ENCODE assay signal across 10 mouse cellular contexts in the genomic region with DNA sequence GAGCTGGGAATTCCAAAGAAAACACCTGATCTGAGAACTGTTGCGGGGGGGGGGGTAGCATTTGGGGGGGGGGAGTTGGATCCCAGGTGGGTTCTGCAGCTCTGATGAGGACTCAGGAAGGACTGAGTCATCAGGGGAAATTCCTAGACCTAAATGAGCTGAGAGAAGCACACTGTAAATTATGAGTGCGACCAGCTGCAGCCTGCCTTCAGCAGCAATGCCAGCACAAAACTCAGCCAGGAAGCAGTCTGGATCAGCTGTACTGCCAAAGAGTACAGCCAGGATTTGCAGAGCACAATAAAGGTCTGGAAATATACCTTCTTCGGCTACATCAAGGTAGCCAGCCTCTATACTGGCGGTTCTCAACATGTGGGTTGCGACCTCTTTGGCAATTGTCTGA.
DNase-seq lines count a peak whose midpoint lies in the region; ATAC-seq and TF ChIP-seq lines count a peak whose summit lies in the region.
"Had no signal": no experiment of that assay in that cellular context is flagged by ENCODE, and none has a peak within 500 bp of the region (broad histone marks: within the 10 kb centered on the region; RNA-seq: fewer than 3 reads in every experiment).

No protein-coding gene starts in this region.

- no peak for DNase-seq in heart, embryonic 10.5 days (ENCODE audit: low spot score)
- DNase-seq in heart, adult 9 months (ENCODE audit: low spot score in 2 of 2) = no peak
- no peak for DNase-seq in stomach, postnatal 0 days (ENCODE audit: low spot score)
- no peak for DNase-seq in hindbrain, postnatal 0 days (ENCODE audit: low spot score)
- no peak for DNase-seq in natural killer cell, adult 2 months (ENCODE audit: low spot score in 2 of 2)
- no peak for DNase-seq in MN1 (ENCODE audit: low spot score)

- peaks cover 14% of the 10 kb centered on the region for H3K4me1 ChIP-seq in heart, embryonic 10.5 days
- H3K4me1 ChIP-seq in stomach, embryonic 15.5 days = no peaks in the 10 kb centered on the region
- no peaks in the 10 kb centered on the region for H3K4me1 ChIP-seq in stomach, postnatal 0 days (replicated peaks; ENCODE audit: control insufficient read depth, insufficient read depth)
- H3K4me1 ChIP-seq in limb, embryonic 12.5 days (replicated peaks) = peaks cover 25% of the 10 kb centered on the region
- H3K4me1 ChIP-seq in hindbrain, postnatal 0 days (ENCODE audit: insufficient read depth, low read length) = no peaks in the 10 kb centered on the region
- H3K4me1 ChIP-seq: intestine, embryonic 15.5 days; neural tube, embryonic 13.5 days had no signal

- 77% methylated on average over 5 of the region's 5 CpGs for WGBS in heart, embryonic 10.5 days
- WGBS in stomach, embryonic 15.5 days = 69% methylated on average over 5 of the region's 5 CpGs
- 55% methylated on average over 5 of the region's 5 CpGs for WGBS in stomach, postnatal 0 days
- WGBS in limb, embryonic 12.5 days = 52% methylated on average over 5 of the region's 5 CpGs
- WGBS in hindbrain, postnatal 0 days = 86% methylated on average over 5 of the region's 5 CpGs

- H3K9ac ChIP-seq in stomach, embryonic 15.5 days = no peak overlapping the region
- H3K9ac ChIP-seq in stomach, postnatal 0 days (ENCODE audit: low read length) = no peak overlapping the region
- no peak overlapping the region for H3K9ac ChIP-seq in limb, embryonic 12.5 days (replicated peaks)
- no peak overlapping the region for H3K9ac ChIP-seq in hindbrain, postnatal 0 days (replicated peaks; ENCODE audit: low read length)
- H3K9ac ChIP-seq: intestine, embryonic 15.5 days; neural tube, embryonic 13.5 days had no signal

- H3K4me3 ChIP-seq in heart, embryonic 10.5 days = no peak overlapping the region
- H3K4me3 ChIP-seq in stomach, embryonic 15.5 days (replicated peaks) = no peak overlapping the region
- H3K4me3 ChIP-seq in stomach, postnatal 0 days (ENCODE audit: low read depth, low read length) = no peak overlapping the region
- no peak overlapping the region for H3K4me3 ChIP-seq in limb, embryonic 12.5 days (replicated peaks)
- no peak overlapping the region for H3K4me3 ChIP-seq in hindbrain, postnatal 0 days (ENCODE audit: low read length)
- H3K4me3 ChIP-seq: intestine, embryonic 15.5 days; neural tube, embryonic 13.5 days had no signal

- TF ChIP-seq EP300 in stomach, postnatal 0 days (optimal IDR thresholded peaks at IDR 0.05) = no peak

- H3K27me3 ChIP-seq in heart, embryonic 10.5 days (ENCODE audit: insufficient read depth, poor library complexity, severe bottlenecking) = no peaks in the 10 kb centered on the region
- no peaks in the 10 kb centered on the region for H3K27me3 ChIP-seq in stomach, embryonic 15.5 days (replicated peaks)
- no peaks in the 10 kb centered on the region for H3K27me3 ChIP-seq in stomach, postnatal 0 days (ENCODE audit: control insufficient read depth, insufficient read depth, low read length)
- no peaks in the 10 kb centered on the region for H3K27me3 ChIP-seq in limb, embryonic 12.5 days
- H3K27me3 ChIP-seq in hindbrain, postnatal 0 days (ENCODE audit: insufficient read depth, low read length) = no peaks in the 10 kb centered on the region
- H3K27me3 ChIP-seq: intestine, embryonic 15.5 days; neural tube, embryonic 13.5 days had no signal

- no peaks in the 10 kb centered on the region for H3K36me3 ChIP-seq in heart, embryonic 10.5 days
- H3K36me3 ChIP-seq in stomach, embryonic 15.5 days = no peaks in the 10 kb centered on the region
- no peaks in the 10 kb centered on the region for H3K36me3 ChIP-seq in stomach, postnatal 0 days (ENCODE audit: control insufficient read depth, insufficient read depth, low read length)
- H3K36me3 ChIP-seq in limb, embryonic 12.5 days = no peaks in the 10 kb centered on the region
- H3K36me3 ChIP-seq in hindbrain, postnatal 0 days (ENCODE audit: insufficient read depth, low read length) = no peaks in the 10 kb centered on the region
- H3K36me3 ChIP-seq: intestine, embryonic 15.5 days; neural tube, embryonic 13.5 days had no signal

- 0 out of 2 replicates have a peak overlapping the region, but pooled peaks have one; percentile 6 for H3K27ac ChIP-seq in heart, embryonic 10.5 days
- no peak overlapping the region for H3K27ac ChIP-seq in stomach, embryonic 15.5 days
- H3K27ac ChIP-seq in stomach, postnatal 0 days (replicated peaks) = no peak overlapping the region
- H3K27ac ChIP-seq in limb, embryonic 12.5 days = 0 out of 2 replicates have a peak overlapping the region, but pooled peaks have one; percentile 67
- H3K27ac ChIP-seq in hindbrain, postnatal 0 days = no peak overlapping the region
- H3K27ac ChIP-seq: intestine, embryonic 15.5 days; neural tube, embryonic 13.5 days had no signal

- TF ChIP-seq CTCF in stomach, postnatal 0 days (IDR thresholded peaks at IDR 0.05; ENCODE audit: low read depth) = no peak
- no peak for TF ChIP-seq CTCF in hindbrain, postnatal 0 days (IDR thresholded peaks at IDR 0.05; ENCODE audit: low read depth)

- no peak overlapping the region for H3K4me2 ChIP-seq in stomach, embryonic 15.5 days
- H3K4me2 ChIP-seq in stomach, postnatal 0 days (replicated peaks; ENCODE audit: low read depth) = no peak overlapping the region
- no peak overlapping the region for H3K4me2 ChIP-seq in limb, embryonic 12.5 days
- H3K4me2 ChIP-seq in hindbrain, postnatal 0 days (ENCODE audit: low read depth, low read length) = no peak overlapping the region
- H3K4me2 ChIP-seq: intestine, embryonic 15.5 days; neural tube, embryonic 13.5 days had no signal

- ATAC-seq in stomach, embryonic 15.5 days (ENCODE audit: insufficient read depth, low FRiP score, low read depth) = 0 out of 2 replicates have a peak, but pooled peaks have one; percentile 7
- ATAC-seq in stomach, postnatal 0 days (ENCODE audit: low FRiP score, low TSS enrichment) = no peak
- ATAC-seq in limb, embryonic 12.5 days (ENCODE audit: insufficient number of reproducible peaks, insufficient read depth, low FRiP score, low TSS enrichment, low read depth) = peak; percentile 57; the same call in 1 of the 2 replicates
- no peak for ATAC-seq in hindbrain, postnatal 0 days
- ATAC-seq: intestine, embryonic 15.5 days had no signal

- H3K9me3 ChIP-seq in heart, embryonic 10.5 days = no peaks in the 10 kb centered on the region
- no peaks in the 10 kb centered on the region for H3K9me3 ChIP-seq in stomach, embryonic 15.5 days
- H3K9me3 ChIP-seq in stomach, postnatal 0 days (ENCODE audit: control insufficient read depth, low read length) = no peaks in the 10 kb centered on the region
- no peaks in the 10 kb centered on the region for H3K9me3 ChIP-seq in limb, embryonic 12.5 days
- no peaks in the 10 kb centered on the region for H3K9me3 ChIP-seq in hindbrain, postnatal 0 days (ENCODE audit: low read length)
- H3K9me3 ChIP-seq: intestine, embryonic 15.5 days; neural tube, embryonic 13.5 days had no signal

Comparison
In these comparisons a context has a peak if more than half of its experiments do, and no peak if none do; other contexts are left out.
1. ATAC-seq: peak in stomach, embryonic 15.5 days (single experiment) and limb, embryonic 12.5 days (single experiment); none in stomach, postnatal 0 days (single experiment) and hindbrain, postnatal 0 days (single experiment).
2. H3K27ac ChIP-seq: peak in heart, embryonic 10.5 days (single experiment) and limb, embryonic 12.5 days (single experiment); none in stomach, embryonic 15.5 days (single experiment), stomach, postnatal 0 days (single experiment) and hindbrain, postnatal 0 days (single experiment).